Mouse (Mus musculus) duodenum, adult 2 months (tissue): ENCODE measurements around the gene Olfr1039. TPM values are rescaled to one million over a fixed set of nuclear protein-coding genes. Genes with fewer than 3 reads are reported as not detected.

Source experiments
- polyA plus RNA-seq: library from polyadenylated mRNA; depleted of rRNA; stranded (reverse); fragments of >200 nt; gene quantifications from 2 replicates; pipeline ENCODE4 v1.2.3, GENCODE M21; 2012; ENCODE audit warnings: low replicate concordance; rRNA removed

Gene Olfr1039
- polyA plus RNA-seq = not detected in 2 replicates

GRCm38 (mm10) chr2:86135828-86136227 is at the start of gene Olfr1039:
TSS of gene Olfr1039 (minus strand) at chr2:86135928.

GRCm38 (mm10) chr2:86177720-86178119 is 42.0 kb upstream of the Olfr1039 start, which contains the start of gene Olfr1044:
TSS of gene Olfr1044 (minus strand) at chr2:86177820.

GRCm38 (mm10) chr2:86167422-86167821 is 31.7 kb upstream of the Olfr1039 start, which contains the start of gene Olfr1043:
TSS of gene Olfr1043 (minus strand) at chr2:86167522.

GRCm38 (mm10) chr2:86161738-86162137 is 26.0 kb upstream of the Olfr1039 start, which contains the start of gene Olfr1042:
TSS of gene Olfr1042 (minus strand) at chr2:86161838.

GRCm38 (mm10) chr2:86146632-86147031 is 10.9 kb upstream of the Olfr1039 start, which contains the start of gene Olfr1040:
TSS of gene Olfr1040 (minus strand) at chr2:86146732.

DNA sequence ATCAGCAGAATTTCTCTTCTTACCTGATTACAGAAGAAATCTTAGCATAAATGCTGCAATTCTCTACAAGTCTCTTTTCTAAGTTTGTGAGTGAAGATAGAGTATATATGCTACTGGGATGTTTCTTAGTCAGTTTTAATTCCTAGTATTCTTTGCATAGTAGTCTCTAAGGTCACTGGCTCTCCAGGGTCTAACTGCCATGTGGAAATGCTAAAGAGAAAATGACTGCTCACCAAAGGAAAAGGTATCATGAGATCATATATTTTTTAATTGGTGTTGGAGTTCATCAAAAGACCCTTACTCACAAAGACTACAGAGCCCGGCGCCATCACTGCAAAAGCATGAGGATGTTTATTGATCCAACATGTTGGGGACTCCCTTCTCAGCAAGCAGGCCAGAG is 48.4 kb downstream of the Olfr1039 start, which contains the start of gene Olfr1037:
TSS of gene Olfr1037 (minus strand) at position 101 of the 400 bp plus-strand sequence.

Other genes starting within 250 kb of the Olfr1039 start
- not detected in 2 replicates for gene Olfr1024, start 230.9 kb downstream of the Olfr1039 start, polyA plus RNA-seq
- gene Olfr1025-ps1, start 220.7 kb downstream of the Olfr1039 start, polyA plus RNA-seq = not detected in 2 replicates
- not detected in 2 replicates for gene Olfr1026, start 214.4 kb downstream of the Olfr1039 start, polyA plus RNA-seq
- gene Olfr1028, start 185.5 kb downstream of the Olfr1039 start, polyA plus RNA-seq = not detected in 2 replicates
- not detected in 2 replicates for gene Olfr1029, start 162.0 kb downstream of the Olfr1039 start, polyA plus RNA-seq
- gene Olfr1030, start 156.7 kb downstream of the Olfr1039 start, polyA plus RNA-seq = not detected in 2 replicates
- not detected in 2 replicates for gene Olfr1031, start 145.6 kb downstream of the Olfr1039 start, polyA plus RNA-seq
- not detected in 2 replicates for gene Olfr1032, start 130.4 kb downstream of the Olfr1039 start, polyA plus RNA-seq
- gene Olfr1033, start 115.3 kb downstream of the Olfr1039 start, polyA plus RNA-seq = 0.04 and 0.14 TPM in 2 replicates
- gene Olfr1034, start 90.1 kb downstream of the Olfr1039 start, polyA plus RNA-seq = not detected in 2 replicates
- not detected in 2 replicates for gene Olfr1036, start 61.9 kb downstream of the Olfr1039 start, polyA plus RNA-seq
- gene Olfr1037, start 48.5 kb downstream of the Olfr1039 start, polyA plus RNA-seq = not detected in 2 replicates
- not detected in 2 replicates for gene Olfr1040, start 10.8 kb upstream of the Olfr1039 start, polyA plus RNA-seq
- not detected in 2 replicates for gene Olfr1042, start 25.9 kb upstream of the Olfr1039 start, polyA plus RNA-seq
- gene Olfr1043, start 31.6 kb upstream of the Olfr1039 start, polyA plus RNA-seq = not detected in 2 replicates
- gene Olfr1044, start 41.9 kb upstream of the Olfr1039 start, polyA plus RNA-seq = not detected in 2 replicates
- gene Olfr52, start 49.8 kb upstream of the Olfr1039 start, polyA plus RNA-seq = not detected in 2 replicates
- gene Olfr1045, start 67.1 kb upstream of the Olfr1039 start, polyA plus RNA-seq = not detected in 2 replicates
- not detected in 2 replicates for gene Olfr1046, start 83.4 kb upstream of the Olfr1039 start, polyA plus RNA-seq
- gene Olfr1047, start 95.5 kb upstream of the Olfr1039 start, polyA plus RNA-seq = not detected in 2 replicates
- not detected in 2 replicates for gene Olfr1048, start 104.4 kb upstream of the Olfr1039 start, polyA plus RNA-seq
- not detected in 2 replicates for gene Olfr1049, start 122.4 kb upstream of the Olfr1039 start, polyA plus RNA-seq
- not detected in 2 replicates for gene Olfr1051, start 143.2 kb upstream of the Olfr1039 start, polyA plus RNA-seq
- not detected in 2 replicates for gene Olfr1052, start 156.5 kb upstream of the Olfr1039 start, polyA plus RNA-seq
- gene Olfr1053, start 179.4 kb upstream of the Olfr1039 start, polyA plus RNA-seq = not detected in 2 replicates
- gene Olfr1054, start 199.5 kb upstream of the Olfr1039 start, polyA plus RNA-seq = not detected in 2 replicates
- not detected in 2 replicates for gene Olfr1055, start 214.4 kb upstream of the Olfr1039 start, polyA plus RNA-seq
- not detected in 2 replicates for gene Olfr1056, start 226.5 kb upstream of the Olfr1039 start, polyA plus RNA-seq
- not detected in 2 replicates for gene Olfr1057, start 242.5 kb upstream of the Olfr1039 start, polyA plus RNA-seq